Mouse (Mus musculus): ENCODE data around the gene Zfp385b. TPM values are rescaled to one million over a fixed set of nuclear protein-coding genes. Genes with fewer than 3 reads are reported as not detected.

The Zfp385b gene
- total RNA-seq (2023): not detected

DNA sequence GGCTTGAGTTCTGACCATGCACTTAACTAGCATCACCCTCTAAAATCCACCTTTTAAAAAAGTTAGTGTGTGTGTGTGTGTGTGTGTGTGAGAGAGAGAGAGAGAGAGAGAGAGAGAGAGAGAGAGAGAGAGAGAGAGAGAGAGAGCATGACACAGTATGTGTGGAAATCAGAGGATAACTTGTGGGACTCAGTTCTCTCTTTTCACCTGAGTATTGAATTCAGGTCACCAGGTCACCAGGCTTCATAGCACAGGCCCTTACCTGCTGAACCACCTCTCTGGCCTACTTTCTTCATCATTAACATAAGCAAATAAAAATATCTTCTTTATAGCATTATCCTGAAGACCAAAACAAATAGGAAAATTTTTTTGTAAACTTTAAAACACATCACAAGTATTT lies at the start of gene Zfp385b:
TSS of gene Zfp385b (minus strand) at position 101 of the 400 bp plus-strand sequence.

Other genes with a start within 250 kb of the Zfp385b start
- gene Cwc22, start 126.7 kb upstream of the Zfp385b start, total RNA-seq (2023): 55.8 TPM

Measured in CD4-positive naive resting alpha-beta T cell, adult 76 days (primary cell).